Mouse (Mus musculus) kidney, adult 2 months (tissue): ENCODE data around the gene Acrbp.

Experiments used
- CTCF ChIP-seq: fragments of 200-500 bp; conservative IDR thresholded peaks from 2 replicates; pipeline ENCODE4 v1.5.1; 2011; ENCODE audit warnings: low read depth, mild to moderate bottlenecking, control low read depth, low read length, moderate library complexity, mixed read lengths; ENCODE audit not compliant: insufficient read depth, insufficient read length
- POLR2A ChIP-seq: fragments of 200-500 bp; IDR thresholded peaks from one replicate; pipeline ENCODE4 v1.6.1; 2011; ENCODE audit warnings: low read depth, low read length, control low read depth

- TF ChIP-seq POLR2A (no peak), CTCF (no peak)
These were observed 40.2 kb downstream of the Acrbp start for GRCm38 (mm10) chr6:125089521-125090321.
